Mouse (Mus musculus): Measurements from ENCODE around the gene Bcl9l.
"Not testable (repeated sequence)": the region's sequence is repeated elsewhere in the genome, so short reads cannot be mapped to it uniquely, and the experiment has no call there.

Bcl9l gene

DNA sequence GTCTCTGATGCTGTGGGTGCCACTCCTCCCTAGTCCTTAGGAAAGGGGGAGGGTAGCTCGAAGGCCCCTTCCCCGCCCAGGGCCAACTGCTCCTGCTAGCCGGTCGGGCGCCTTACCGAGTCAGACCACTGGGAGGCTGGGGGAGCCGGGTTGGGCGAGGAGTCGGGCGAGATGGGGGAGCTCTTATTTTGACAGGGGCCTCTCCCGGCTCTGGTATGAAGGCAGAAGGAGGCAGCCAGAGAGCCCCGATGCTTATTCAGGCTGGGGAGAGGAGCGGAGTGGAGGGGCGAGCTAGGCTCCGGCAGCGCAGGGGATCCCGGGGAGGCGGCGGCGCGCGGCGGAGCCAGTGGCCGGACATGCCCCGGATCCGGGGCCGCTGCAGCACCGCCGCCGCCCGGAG is at the start of gene Bcl9l:
Gene Bcl9l, plus strand, starts transcription at position 274 of the 400 bp plus-strand sequence.
- peak; percentile 85 to 87 for DNase-seq (ENCODE audit: low spot score in 2 of 2)

DNA sequence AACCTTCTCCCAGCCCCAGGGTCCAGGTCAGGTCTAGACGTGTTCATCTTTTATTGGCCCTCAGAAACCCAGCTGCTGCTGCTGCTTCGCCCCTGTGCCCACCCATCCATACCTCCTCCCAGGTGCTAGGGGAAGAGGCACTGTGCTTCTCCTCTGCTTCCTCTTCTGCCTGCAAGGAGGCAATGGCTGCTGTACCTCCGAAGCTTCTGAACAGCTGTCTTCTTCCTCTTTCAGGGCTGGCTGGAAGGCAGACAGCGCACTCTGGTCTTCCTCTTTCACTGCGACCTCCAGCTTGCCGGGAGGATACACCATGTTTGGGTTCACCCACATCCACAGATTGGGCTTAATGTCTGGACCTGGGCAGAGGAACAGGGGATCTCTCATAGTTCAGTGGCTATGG is 46.9 kb upstream of the Bcl9l start:
- DNase-seq (ENCODE audit: low spot score in 2 of 2) = no peak

DNA sequence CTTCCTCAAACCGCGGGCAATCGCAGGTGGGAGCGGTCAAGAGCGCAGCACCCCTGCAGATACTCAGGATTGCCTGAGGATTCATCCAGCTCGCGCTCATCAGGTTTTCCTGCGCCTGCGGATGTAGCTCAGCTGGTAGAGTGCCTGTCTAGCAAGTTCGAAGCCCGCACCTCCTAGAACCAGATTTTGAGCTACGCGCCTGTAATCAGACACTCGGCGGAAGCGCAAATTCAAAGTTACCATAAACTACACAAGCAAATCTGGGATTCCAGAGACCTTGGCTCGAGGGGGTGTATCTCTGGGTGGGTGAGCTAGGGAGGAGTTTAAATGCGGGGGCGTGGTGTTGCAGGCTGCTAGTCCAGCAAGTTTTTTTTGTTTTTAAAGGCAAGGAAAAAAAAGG is 41.7 kb upstream of the Bcl9l start, which contains the start of gene Foxr1:
Gene Foxr1, minus strand, starts transcription at position 176 of the 400 bp plus-strand sequence.
- DNase-seq (ENCODE audit: low spot score in 2 of 2) = no peak

DNA sequence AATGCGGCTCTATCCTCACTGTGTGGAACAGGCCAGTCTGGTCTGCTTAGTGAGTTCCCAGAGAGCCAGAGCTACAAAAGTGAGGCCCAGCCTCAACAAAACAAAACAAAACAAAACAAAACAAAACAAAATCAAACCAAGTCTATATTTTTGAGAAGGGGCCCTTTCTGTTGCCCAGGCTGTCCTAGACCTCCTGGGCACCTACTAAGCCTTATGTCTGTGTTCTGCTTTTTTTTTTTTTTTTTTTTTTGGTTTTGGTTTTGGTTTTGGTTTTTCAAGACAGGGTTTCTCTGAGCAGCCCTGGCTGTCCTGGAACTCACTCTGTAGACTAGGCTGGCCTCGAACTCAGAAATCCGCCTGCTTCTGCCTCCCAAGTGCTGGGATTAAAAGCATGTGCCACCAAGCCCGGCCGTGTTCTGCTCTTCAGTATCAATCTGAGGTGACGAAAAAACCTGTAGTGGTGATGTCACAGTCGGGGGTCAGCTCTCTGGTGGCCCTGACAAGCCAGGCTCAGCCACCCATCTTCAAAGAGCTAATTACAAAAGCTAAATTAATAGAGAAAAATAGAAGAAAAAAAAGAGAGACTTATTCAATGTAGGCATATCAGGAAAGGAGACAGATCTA is 38.1 kb upstream of the Bcl9l start:
- not testable (repeated sequence) for DNase-seq (ENCODE audit: low spot score in 2 of 2)

DNA sequence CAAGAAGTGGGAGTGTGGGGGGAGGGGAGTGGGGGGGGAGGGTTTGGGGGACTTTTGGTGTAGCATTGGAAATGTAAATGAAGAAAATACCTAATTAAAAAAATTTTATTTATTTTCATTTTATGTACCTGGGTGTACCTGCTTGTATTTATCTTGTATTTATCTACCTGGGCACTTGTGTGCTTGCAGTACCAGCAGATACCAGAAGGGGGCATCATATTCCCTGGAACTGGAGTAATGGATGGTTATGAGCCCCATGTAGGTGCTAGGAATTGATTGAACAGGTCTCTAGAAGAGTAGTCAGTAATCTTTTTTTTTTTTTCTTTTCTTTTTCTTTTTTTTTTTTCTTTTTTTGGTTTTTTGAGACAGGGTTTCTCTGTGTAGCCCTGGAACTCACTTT is 32.2 kb upstream of the Bcl9l start:
- no peak for DNase-seq (ENCODE audit: low spot score in 2 of 2)

DNA sequence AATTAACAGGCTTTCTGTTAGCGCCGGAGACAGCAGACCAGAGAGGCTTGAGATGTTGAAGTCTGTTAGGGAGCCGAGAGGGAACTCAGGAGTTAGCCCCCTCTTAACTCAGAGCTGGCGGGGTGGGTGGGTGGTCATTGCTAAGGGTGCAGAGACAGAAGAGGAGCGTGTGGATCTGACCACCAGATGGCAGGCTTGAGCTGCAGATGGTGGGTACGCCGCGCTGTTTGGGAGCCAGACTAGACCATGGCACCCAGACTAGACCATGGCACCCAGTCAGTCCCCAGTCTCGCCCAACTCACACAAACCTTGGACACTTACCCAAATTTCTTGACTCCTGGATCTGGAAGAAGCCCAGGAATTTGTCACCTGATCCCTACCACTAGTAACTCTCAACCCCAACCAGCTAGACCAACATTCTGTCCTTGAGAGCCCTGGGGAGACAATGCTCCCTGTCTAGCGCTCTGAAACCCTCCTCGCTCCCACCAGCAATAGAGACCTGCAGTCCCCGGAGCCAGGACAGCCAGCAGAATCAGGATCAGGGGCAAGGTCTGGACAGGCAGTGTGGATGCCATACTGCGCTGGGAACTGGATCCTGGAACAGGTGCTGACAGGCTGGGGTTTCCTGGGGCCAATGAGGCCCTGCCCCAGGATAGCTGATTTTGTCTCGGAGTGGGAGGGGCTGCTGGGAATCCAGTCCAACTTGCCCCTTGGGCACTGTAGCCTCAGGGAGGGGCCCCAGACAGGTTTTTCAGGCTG is 28.3 kb upstream of the Bcl9l start:
- DNase-seq (ENCODE audit: low spot score in 2 of 2) = peak; percentile 62 to 75

DNA sequence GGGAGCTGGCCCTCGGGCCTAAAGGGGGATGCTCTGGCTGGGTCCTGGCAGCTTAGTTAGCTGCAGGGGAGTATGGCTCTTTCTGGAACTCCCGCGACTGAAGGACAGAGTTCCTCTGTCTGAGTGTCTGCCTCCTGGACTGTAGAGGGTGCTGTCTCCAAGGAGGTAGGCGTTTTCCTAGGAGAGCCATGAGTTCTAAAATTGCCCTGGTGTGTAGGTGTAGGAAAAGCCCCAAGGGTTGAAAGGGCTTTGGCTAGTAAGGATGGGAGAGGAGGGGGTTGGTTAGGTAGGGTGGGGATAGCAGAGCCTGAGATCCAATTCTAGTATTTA is 27.8 kb upstream of the Bcl9l start, which contains the start of gene Upk2:
Gene Upk2, minus strand, starts transcription at position 86 of the 330 bp plus-strand sequence.
- no peak for DNase-seq (ENCODE audit: low spot score in 2 of 2)

DNA sequence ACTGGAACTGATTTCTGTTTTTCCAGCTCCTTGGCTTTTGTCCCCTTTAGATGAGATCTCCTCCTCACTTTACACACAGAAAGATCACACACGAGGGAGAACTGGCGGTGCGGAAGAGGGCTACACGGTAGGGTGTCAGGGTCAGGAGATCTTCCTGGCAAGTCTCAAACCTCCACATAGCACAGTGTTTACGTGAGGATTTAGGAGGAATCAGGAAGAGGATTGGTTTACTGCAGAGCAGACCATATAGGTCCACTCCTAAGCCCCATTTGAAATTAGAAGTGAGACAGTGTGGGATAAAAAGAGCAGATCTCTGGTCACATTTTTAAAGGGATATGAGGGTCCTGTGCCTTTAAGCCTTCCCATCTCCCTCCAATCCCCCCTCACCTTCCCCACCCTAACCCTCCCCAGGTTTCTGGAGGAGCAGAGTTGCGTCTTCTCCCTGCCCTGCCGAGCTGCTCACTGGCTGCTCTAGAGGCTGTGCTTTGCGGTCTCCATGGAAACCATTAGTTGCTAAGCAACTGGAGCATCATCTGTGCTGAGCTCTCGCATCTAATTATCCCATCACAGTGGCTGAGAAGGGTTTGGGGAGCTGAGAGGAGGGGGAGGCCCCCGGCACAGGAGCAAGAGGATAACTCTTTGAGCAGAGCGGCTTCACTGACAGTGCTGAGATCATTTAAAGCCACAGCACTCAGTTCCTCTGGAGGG is 25.4 kb upstream of the Bcl9l start:
- DNase-seq (ENCODE audit: low spot score in 2 of 2) = peak; percentile 86 to 94

DNA sequence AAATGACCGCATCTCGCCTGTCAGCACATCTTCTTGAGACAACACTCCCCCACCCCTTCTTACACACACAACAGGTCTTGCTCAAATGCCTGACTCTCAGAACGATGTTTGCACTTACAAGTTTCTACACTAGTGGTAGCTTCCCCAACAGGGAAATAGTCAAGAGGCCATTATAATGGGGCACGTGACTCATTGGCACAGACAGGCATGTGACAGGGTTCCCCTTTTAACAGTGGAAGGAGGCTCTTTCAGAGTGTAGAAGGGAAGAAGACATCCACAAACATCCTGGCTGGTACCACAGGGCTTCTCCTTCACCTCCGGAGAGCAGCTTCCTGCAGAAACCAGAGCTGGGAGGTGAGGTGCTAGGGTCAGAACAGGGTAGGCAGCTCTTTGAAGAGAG is 20.7 kb upstream of the Bcl9l start:
- no peak for DNase-seq (ENCODE audit: low spot score in 2 of 2)

DNA sequence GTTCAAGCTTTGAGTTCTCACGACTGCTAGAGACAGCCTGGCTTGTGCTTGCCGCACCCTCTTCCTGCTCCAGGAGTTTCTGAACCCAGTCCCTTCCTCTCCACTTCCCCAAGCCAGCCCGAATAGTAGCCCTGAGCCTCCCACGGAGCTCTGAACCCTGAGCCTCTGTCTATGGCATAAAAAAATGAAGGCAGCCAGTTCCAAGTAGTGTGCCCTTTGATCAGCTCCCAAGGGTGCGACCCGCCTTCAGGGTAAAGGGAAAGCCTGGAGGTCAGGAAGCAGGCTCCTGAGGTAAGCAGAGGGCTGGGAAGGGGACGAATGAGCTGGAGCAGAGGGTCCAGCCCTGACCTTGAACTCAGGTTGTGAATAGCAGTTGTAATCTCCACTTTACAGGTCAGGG is 14.4 kb upstream of the Bcl9l start:
- DNase-seq (ENCODE audit: low spot score in 2 of 2) = no peak

DNA sequence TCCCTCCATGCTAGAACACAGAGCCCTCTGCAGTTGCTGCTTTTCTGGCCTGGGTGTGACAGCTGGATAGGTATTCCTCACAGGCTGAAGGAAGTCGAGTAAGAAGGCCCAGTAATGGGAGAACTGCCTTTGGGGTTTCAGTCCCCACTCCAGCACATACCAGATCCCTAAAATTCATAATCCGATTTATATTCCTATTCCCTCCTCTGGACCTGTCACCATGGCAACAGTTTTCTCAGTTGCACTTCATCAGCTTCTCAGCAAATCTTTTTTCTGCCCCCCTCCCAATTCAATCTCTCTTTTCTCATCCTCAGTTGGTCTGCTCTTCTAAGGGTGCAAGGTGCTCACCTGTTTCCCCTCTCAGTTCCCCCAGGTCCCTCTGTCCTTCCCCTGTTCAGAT is 13.8 kb upstream of the Bcl9l start:
- DNase-seq (ENCODE audit: low spot score in 2 of 2) = no peak

DNA sequence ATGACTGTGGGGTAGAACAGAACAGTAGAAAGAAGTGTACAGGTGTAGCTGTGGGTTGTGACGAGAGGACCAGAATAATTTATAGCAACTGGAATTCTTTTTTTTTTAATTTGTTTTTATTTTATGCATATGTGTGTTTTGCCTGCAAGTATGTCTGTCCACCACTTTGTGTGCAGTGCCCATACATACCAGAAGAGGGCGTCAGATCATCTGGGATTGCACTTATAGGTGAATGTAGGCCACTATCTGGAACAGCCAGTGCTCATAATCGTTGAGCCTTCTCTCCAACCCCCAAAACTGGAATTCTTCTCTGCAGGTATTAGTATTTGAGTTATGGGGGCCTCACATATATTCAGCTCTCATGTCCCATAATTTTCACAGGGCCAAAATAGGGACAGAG is 9.4 kb upstream of the Bcl9l start:
- no peak for DNase-seq (ENCODE audit: low spot score in 2 of 2)

DNA sequence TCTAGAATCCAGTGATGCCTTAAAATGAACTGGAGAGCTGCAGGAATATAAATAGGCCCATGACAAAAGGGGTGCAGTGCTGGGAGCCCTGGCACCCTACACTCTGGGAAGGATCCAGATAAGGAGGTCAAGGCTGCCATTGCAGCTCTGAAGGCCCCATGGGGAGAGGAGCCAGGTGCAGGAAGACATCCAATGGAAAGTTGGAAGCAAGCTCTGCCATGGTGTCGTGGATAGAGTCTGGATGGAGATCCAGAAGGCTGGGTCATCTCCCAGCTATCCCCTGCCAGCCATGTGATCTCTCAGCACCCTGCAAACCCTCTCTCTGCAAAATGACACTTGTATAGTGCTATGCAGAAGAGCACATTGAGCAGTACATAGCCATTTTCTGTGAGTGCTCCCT is 8.3 kb upstream of the Bcl9l start:
- no peak for DNase-seq (ENCODE audit: low spot score in 2 of 2)

DNA sequence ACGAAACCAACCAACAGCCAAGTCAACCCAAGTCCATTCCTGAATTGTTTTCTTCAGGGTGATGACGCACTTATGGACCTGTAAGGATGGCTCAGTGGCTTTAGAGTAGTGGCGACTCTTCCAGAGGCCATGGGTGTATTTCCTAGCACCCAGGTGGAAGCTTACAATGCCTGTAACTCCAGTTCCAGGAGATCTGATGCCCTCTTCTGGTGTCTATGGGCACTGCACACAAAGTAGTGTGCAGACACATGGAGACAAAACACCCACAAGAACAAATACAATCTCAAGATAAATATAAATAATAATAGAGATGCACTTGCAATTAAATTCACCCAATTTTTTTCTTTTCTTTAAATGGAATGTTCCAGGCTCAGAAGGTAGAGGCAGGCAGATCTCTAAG is 6.7 kb upstream of the Bcl9l start:
- no peak for DNase-seq (ENCODE audit: low spot score in 2 of 2)

DNA sequence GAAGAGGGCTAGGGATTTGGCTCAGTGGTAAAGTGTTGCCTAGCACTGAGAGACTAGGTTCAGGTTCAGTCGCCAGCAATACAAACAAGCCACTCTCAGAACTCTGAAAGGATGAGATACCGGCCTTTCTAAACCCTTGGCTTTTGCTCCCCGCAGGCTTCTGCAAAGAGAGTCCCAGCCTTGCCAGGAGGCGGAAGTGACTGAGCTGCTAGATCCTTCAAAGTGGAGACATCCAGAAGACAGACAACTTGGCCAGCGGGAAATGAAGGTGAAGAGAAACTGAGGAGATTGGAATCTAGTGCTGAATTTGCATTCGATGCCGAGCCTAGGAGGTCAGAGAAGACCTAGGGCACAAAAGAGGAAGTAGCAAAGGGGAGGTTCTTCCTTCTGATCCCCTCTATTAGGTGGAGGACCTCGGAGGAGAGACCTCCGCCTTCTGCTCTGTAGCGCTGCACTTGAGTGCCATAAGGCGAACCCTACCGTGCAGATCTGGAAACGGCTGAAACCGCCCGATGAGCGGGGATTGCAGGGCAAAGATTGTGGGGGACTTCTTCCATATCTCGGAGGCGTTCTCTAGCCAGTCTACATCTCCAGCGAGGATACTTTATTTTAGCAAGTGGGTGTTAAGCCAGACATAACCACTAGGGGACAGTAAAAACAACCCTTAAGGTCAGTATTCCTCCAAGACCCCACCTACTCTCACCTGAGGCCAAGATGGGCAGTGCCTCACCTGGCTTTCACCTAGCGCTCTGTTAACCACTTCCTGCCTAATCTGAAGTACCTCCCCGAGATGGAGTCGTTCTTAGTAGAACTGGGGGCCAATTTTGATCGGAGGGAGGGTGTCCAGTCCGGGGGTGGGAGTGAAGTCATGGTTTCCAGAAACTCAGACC is 5.0 kb upstream of the Bcl9l start:
- no peak for DNase-seq (ENCODE audit: low spot score in 2 of 2)

DNA sequence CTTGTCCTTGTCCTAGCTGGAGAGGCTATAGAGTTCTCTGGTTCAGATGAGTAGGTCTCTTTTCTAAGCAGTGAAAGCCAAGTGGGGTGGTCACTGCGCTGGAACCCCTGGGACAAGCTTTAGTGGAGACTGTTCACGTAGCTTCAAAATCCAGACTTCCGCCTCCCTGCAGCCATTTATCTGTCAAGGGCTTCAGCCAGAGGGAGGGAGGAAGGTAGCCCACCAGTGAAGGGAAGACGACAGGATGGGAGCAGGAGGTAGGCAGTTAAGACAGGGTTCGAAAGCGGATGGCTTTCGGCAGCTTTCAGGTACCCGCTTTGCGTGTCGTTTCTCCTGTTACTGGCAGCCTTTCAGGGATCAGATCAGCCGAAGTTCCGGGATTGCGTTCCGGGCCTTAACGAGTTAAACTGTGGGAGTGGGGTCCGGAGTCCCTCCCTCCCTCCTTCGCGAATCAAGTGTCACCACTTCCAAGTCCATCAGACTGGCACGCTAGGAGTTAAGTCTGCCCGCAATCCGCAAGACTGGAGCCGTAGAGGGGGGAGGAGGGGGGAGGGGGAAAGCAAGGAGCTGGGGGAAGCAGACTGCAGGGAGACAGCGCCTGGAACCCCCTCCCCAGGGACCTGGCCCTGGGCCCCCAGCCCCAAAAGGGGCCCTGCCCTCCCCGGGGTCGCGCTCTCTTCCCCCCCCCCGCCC is 4.2 kb upstream of the Bcl9l start:
- DNase-seq (ENCODE audit: low spot score in 2 of 2) = peak; percentile 56 to 59

DNA sequence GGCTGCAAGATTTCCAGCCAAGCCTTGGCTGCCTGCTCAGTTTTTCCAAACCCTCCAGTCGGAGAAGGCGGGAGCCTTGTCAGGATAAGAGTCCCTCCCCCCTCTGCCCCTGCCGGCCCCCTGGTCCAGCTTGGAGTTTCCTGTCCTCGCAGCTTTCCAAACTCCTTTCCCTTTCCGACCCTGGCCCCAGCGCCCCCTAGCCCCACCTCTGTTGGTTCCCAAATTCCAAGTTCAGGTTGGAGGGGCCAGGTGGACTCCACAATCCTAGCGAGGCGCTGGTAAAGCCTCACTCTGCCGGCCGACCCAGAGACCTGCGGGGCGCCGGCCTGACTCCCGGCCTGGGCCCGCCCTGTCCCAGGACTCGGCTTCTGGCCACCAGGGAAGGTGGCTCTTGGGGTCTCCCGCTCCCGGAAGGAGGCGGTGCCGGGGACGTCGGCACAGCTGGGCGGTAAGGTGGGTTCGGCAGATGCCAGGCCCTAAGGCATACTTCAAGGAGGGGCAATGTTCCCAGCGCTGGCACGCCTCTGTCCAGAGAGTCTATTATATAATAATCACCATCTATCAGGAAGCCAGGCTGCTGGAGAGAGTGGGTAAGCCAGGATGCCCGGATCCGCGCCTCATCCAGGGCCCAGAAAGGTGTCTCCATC is 3.5 kb upstream of the Bcl9l start:
- peak in 1 of 2 experiments; percentile 50 for DNase-seq (ENCODE audit: low spot score in 2 of 2)

DNA sequence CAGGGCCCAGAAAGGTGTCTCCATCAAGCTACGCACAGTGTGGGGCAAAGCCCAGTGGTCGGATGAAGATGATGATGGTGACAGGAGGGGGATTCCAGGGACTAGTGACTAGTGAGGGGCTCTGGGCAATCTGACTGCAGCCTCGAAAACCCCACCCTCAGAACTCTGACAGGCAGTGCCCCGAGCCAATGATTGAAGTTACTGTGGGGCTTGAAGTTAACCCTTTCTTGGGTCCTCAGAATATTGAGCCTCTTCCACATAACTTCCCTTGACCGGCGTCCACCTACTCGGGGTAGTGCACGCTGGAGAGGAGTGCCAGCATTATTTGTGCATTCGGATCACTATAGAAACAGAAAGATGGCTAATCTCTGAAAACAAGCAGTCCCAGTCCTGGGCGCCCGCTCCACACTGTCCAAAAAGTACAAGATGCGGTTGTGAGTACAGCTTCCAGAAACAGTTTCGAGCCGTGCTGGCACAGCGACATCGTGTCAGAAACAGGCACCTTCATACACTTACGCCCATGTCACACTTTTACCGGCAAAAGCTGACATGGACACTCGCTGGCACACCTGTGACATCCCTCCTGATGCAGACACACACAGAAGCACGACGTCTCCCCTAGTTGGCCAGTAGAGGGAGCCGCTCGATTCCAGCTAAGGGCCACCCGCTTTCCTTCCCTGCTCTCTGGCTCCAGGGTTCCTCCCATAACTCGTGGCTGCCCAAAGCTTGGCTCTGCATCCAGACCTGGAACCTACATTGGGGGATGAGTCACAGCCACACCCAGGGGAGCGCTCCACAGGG is 2.8 kb upstream of the Bcl9l start:
- DNase-seq (ENCODE audit: low spot score in 2 of 2) = peak; percentile 81 to 82

DNA sequence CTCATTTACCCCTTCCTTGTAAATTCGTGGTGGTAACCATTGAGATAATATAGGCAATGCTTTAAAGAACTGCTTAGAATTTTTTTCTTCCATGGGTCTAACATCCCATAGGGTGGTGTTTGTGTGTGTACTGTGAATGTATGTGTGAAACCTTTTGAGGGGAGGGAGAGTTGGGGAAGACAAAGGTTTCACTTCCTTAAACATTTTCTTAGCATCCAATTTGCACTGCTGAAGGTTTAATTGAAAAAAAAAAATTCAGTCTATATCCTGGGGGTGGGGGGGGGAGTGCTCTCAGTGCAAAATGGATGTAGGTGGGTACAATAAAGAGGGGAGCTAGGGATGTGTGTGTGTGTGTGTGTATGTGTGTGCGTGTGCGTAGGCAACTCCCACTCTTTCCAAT is 513 bp upstream of the Bcl9l start:
- DNase-seq (ENCODE audit: low spot score in 2 of 2) = no peak

DNA sequence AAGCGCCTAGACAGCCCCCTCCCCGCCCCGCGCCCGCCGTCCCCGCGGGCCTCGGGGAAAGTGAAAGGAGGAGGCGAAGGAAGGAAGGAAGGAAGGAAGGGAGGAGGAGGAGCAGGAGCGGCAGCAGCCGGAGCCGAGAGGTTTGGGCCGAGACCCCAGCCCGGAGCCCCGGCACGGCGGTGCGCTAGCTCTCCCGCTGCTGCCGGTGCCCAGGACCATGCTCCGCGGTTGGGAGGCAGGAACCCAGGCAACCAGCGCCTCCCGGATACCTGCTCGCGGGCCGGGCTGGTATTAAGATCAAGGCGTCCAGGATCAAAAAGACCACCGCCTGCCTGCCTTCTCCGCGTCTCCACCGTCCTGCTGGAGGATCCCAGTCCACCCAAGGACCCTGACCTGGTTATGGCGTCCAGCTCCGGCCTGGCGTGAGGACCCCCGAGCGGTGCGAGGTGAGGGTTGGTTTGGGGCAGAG is 450 bp downstream of the Bcl9l start:
- no peak for DNase-seq (ENCODE audit: low spot score in 2 of 2)

All from right cerebral cortex, postnatal 36 days (tissue).